Mouse (Mus musculus) thymus, adult 2 months (tissue): ENCODE measurements at regions not wholly inside any gene's neighbourhood (a gene's known extent, or its start where the extent isn't known, plus 50 kb on each side); places are given as distances from the start of the nearest gene placed in this dataset.

Experiments used
- DNase-seq: peaks from one replicate; pipeline ENCODE4 v3.0.0; 2021
- H3K27ac ChIP-seq: fragments of 200-500 bp; 2 replicates; pipeline ENCODE4 v1.5.1; 2012; ENCODE audit warnings: low read length, control low read depth; ENCODE audit not compliant: control insufficient read depth, insufficient read depth
- H3K27me3 ChIP-seq: fragments of 200-500 bp; 2 replicates; pipeline ENCODE4 v1.6.1; 2012; ENCODE audit warnings: mild to moderate bottlenecking, low read length, moderate library complexity, mixed read lengths; ENCODE audit not compliant: control insufficient read depth, insufficient read depth
- H3K36me3 ChIP-seq: fragments of 200-500 bp; 2 replicates; pipeline ENCODE4 v1.6.1; 2012; ENCODE audit warnings: mild to moderate bottlenecking, low read length, moderate library complexity; ENCODE audit not compliant: control insufficient read depth, insufficient read depth
- H3K4me1 ChIP-seq: fragments of 200-500 bp; replicated peaks from 2 replicates; pipeline ENCODE4 v1.6.1; 2012; ENCODE audit warnings: low read length; ENCODE audit not compliant: control insufficient read depth, insufficient read depth
- H3K4me3 ChIP-seq: fragments of 200-500 bp; 2 replicates; pipeline ENCODE4 v1.5.1; 2012; ENCODE audit warnings: mild to moderate bottlenecking, low read length, control low read depth, moderate library complexity; ENCODE audit not compliant: control insufficient read depth, insufficient read depth
- CTCF ChIP-seq: fragments of 200-500 bp; IDR thresholded peaks from 2 replicates; pipeline ENCODE4 v1.5.1; 2012; ENCODE audit warnings: mild to moderate bottlenecking, control low read depth, low read length, moderate library complexity, borderline replicate concordance; ENCODE audit not compliant: control insufficient read depth, poor library complexity, insufficient read depth; ENCODE audit errors: extremely low read depth
- POLR2A ChIP-seq: fragments of 200-500 bp; IDR thresholded peaks from 2 replicates; pipeline ENCODE4 v1.6.1; 2012; ENCODE audit warnings: mild to moderate bottlenecking, low read length, control low read depth, moderate library complexity; ENCODE audit not compliant: control insufficient read depth, poor library complexity, insufficient read depth; ENCODE audit errors: extremely low read depth
- WGBS: fragments of 180-500 bp; shearing (Covaris S2); methylation state at CpG from one replicate; pipeline ENCODE4 v1.1.7; 2018; 5-methylcytosine and 5-hydroxymethylcytosine counted together

DNA sequence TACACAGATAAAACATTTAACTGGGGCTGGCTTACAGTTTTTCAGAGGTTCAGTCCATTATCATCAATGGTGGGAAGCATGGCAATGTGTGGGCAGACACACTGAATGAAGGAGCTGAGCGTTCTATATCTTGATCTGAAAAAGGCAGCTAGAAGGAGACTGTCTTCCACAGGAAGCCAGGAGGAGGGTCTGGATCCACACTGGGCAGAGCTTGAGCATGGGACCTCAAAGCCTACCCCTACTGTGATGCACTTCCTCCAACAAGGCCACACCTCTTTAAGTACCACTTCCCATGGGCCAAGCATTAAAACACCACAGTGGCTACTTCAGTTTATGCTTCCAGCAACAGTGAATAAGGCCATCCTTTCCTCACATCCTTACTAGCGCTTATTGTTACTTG is 200.5 kb downstream of the Clic5 start:
- TF ChIP-seq POLR2A: no peak
- TF ChIP-seq CTCF: no peak
- Histone ChIP-seq H3K27me3 (no peaks in the 10 kb centered on the region), H3K27ac (no peak overlapping the region), H3K4me1 (no peaks in the 10 kb centered on the region), H3K4me3 (no peak overlapping the region), H3K36me3 (no peaks in the 10 kb centered on the region)
- WGBS: 96% methylated on average over 2 of the region's 2 CpGs
- no peak for DNase-seq

- 92% methylated on average over 5 of the region's 5 CpGs for WGBS
Measured at GRCm38 (mm10) chr17:44397829-44398228, 209.4 kb downstream of the Clic5 start.

DNA sequence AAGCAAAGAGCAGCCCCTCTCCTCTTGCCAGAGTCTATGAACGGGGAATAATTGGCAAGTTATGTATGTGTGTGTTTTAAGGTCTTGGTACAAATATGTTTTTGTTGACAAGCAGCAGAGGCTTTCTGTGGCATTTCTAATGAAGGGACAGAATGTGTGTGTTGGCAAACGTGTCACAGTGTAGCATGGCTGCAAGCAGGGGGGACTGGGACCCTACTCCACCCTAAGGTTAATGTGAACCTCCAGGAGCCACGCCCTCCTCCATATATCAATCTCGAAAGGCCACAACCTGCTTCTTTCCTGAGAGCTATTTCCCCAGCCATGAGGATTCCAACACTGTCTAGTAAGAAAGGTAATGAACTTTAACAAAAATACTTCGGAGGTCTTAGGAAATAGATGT is 209.8 kb downstream of the Clic5 start:
- Histone ChIP-seq H3K27ac (no peak overlapping the region), H3K4me3 (no peak overlapping the region), H3K27me3 (no peaks in the 10 kb centered on the region), H3K36me3 (no peaks in the 10 kb centered on the region), H3K4me1 (no peaks in the 10 kb centered on the region)
- no peak for DNase-seq
- TF ChIP-seq POLR2A (no peak), CTCF (no peak)
- 85% methylated on average over 5 of the region's 5 CpGs for WGBS

More at GRCm38 (mm10) chr17:44397829-44398228, 209.4 kb downstream of the Clic5 start:
- TF ChIP-seq CTCF: no peak
- TF ChIP-seq POLR2A: no peak
- H3K4me1 ChIP-seq: no peaks in the 10 kb centered on the region
- no peak for DNase-seq
- no peak overlapping the region for H3K27ac ChIP-seq
- no peaks in the 10 kb centered on the region for H3K36me3 ChIP-seq
- H3K4me3 ChIP-seq: no peak overlapping the region
- H3K27me3 ChIP-seq: no peaks in the 10 kb centered on the region

- DNase-seq: no peak
- TF ChIP-seq CTCF (no peak), POLR2A (no peak)
- no peaks in the 10 kb centered on the region for H3K27me3 ChIP-seq
- no peaks in the 10 kb centered on the region for H3K36me3 ChIP-seq
- H3K27ac ChIP-seq: no peak overlapping the region
- WGBS: 95% methylated on average over 6 of the region's 6 CpGs
- H3K4me1 ChIP-seq: no peaks in the 10 kb centered on the region
- no peak overlapping the region for H3K4me3 ChIP-seq
Measured at GRCm38 (mm10) chr17:44404923-44405322, 216.5 kb downstream of the Clic5 start.

GRCm38 (mm10) chr17:44410961-44411360 is 222.6 kb downstream of the Clic5 start:
- H3K4me3 ChIP-seq: no peak overlapping the region
- DNase-seq: no peak
- no peaks in the 10 kb centered on the region for H3K27me3 ChIP-seq
- H3K4me1 ChIP-seq: no peaks in the 10 kb centered on the region
- no peaks in the 10 kb centered on the region for H3K36me3 ChIP-seq
- no peak for TF ChIP-seq POLR2A
- TF ChIP-seq CTCF: no peak
- WGBS: 70% methylated on average over 2 of the region's 2 CpGs
- H3K27ac ChIP-seq: no peak overlapping the region

GRCm38 (mm10) chr17:44418676-44419404 is 230.5 kb downstream of the Clic5 start:
- no peak for TF ChIP-seq CTCF
- no peak for TF ChIP-seq POLR2A
- WGBS: 13% methylated on average over 11 of the region's 11 CpGs
- H3K36me3 ChIP-seq: no peaks in the 10 kb centered on the region
- DNase-seq: no peak
- H3K4me3 ChIP-seq: no peak overlapping the region
- no peaks in the 10 kb centered on the region for H3K27me3 ChIP-seq
- no peak overlapping the region for H3K27ac ChIP-seq
- no peaks in the 10 kb centered on the region for H3K4me1 ChIP-seq

DNA sequence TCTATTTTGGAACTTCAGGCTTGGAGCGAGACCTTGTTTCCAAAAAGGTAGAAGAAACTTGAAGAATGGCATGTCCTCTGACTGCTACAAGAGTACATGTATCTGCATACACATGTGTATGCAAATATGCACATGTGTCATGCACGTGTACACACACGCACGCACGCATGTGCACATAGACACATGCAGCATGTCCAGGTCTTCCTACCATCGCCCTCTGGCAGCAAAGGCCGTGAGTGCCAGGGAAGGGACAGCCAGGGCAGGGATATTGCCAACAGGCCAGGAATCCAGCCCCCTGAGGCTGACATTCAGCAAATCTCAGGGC is 231.0 kb downstream of the Clic5 start:
- H3K27ac ChIP-seq: no peak overlapping the region
- TF ChIP-seq POLR2A: no peak
- no peak for DNase-seq
- H3K27me3 ChIP-seq: no peaks in the 10 kb centered on the region
- H3K4me3 ChIP-seq: no peak overlapping the region
- no peaks in the 10 kb centered on the region for H3K4me1 ChIP-seq
- no peaks in the 10 kb centered on the region for H3K36me3 ChIP-seq
- 97% methylated on average over 7 of the region's 7 CpGs for WGBS
